Mouse (Mus musculus) MEL (cell line): ENCODE results near the gene Tango6. TPM values are rescaled to one million over a fixed set of nuclear protein-coding genes. Genes with fewer than 3 reads are reported as not detected.

Experiments
- DNase-seq: peaks from one replicate; pipeline ENCODE4 v3.0.0; 2011; ENCODE audit warnings: low read depth, low spot score
- H3K27ac ChIP-seq: 2 replicates; pipeline ENCODE4 v1.5.1; 2012; ENCODE audit warnings: low read depth, mild to moderate bottlenecking, control low read depth, low read length, moderate library complexity; ENCODE audit not compliant: control insufficient read depth
- H3K27me3 ChIP-seq, 2 experiments: fragments of 150-350 bp in 1 of 2; sonication (generic) in 1 of 2; 2 replicates each; pipeline ENCODE4 v1.6.1; 2012; ENCODE audit warnings: low read length in 2 of 2, mild to moderate bottlenecking in 2 of 2, improper control_type of control experiment in 1 of 2, moderate library complexity in 1 of 2; ENCODE audit not compliant: insufficient read depth in 2 of 2, control insufficient read depth in 1 of 2
- H3K36me3 ChIP-seq, 2 experiments: 2 replicates each; pipeline ENCODE4 v1.6.1; 2012 to 2014; ENCODE audit warnings: low read length in 2 of 2, improper control_type of control experiment in 1 of 2, inconsistent platforms in 1 of 2, mild to moderate bottlenecking in 1 of 2; ENCODE audit not compliant: insufficient read depth in 2 of 2, control insufficient read depth in 1 of 2
- H3K4me1 ChIP-seq, 2 experiments: fragments of 150-350 bp in 1 of 2; sonication (generic) in 1 of 2; 2 replicates each; pipeline ENCODE4 v1.6.1; 2012; ENCODE audit warnings: low read length in 2 of 2, improper control_type of control experiment in 1 of 2, mild to moderate bottlenecking in 1 of 2; ENCODE audit not compliant: insufficient read depth in 2 of 2, control insufficient read depth in 1 of 2
- H3K4me3 ChIP-seq, 2 experiments: fragments of 150-350 bp in 1 of 2; sonication (generic) in 1 of 2; 2 replicates each; pipeline ENCODE4 v1.5.1; 2012; ENCODE audit warnings: low read depth in 2 of 2, low read length in 2 of 2, mild to moderate bottlenecking in 2 of 2, moderate library complexity in 2 of 2, control low read depth in 1 of 2, improper control_type of control experiment in 1 of 2; ENCODE audit not compliant: control insufficient read depth in 1 of 2, insufficient read depth in 1 of 2
- H3K79me2 ChIP-seq: 2 replicates; pipeline ENCODE4 v1.6.1; 2012; ENCODE audit warnings: mild to moderate bottlenecking, low read length, moderate library complexity; ENCODE audit not compliant: control insufficient read depth, poor library complexity, insufficient read depth
- H3K9ac ChIP-seq: 2 replicates; pipeline ENCODE4 v1.6.1; 2012; ENCODE audit warnings: low read depth, mild to moderate bottlenecking, control low read depth, low read length, moderate library complexity; ENCODE audit not compliant: control insufficient read depth, poor library complexity, severe bottlenecking
- H3K9me3 ChIP-seq: fragments of 150-350 bp; sonication (generic); replicated peaks from 2 replicates; pipeline ENCODE4 v1.6.1; 2012; ENCODE audit warnings: mild to moderate bottlenecking, low read length, improper control_type of control experiment, moderate library complexity; ENCODE audit not compliant: insufficient read depth
- CHD2 ChIP-seq: IDR thresholded peaks from 2 replicates; pipeline ENCODE4 v1.6.1; 2011; ENCODE audit warnings: low read length, improper control_type of control experiment
- CTCF ChIP-seq, 3 experiments: IDR thresholded peaks in 2 of 3; conservative IDR thresholded peaks in 1 of 3; 2 replicates each; pipeline ENCODE4 v1.5.1; 2011 to 2012; ENCODE audit warnings: low read length in 3 of 3, low read depth in 2 of 3, mild to moderate bottlenecking in 2 of 3, improper control_type of control experiment in 1 of 3, inconsistent platforms in 1 of 3, mixed read lengths in 1 of 3, moderate library complexity in 1 of 3; ENCODE audit not compliant: control insufficient read depth in 1 of 3, insufficient read depth in 1 of 3, poor library complexity in 1 of 3, severe bottlenecking in 1 of 3
- E2F4 ChIP-seq: IDR thresholded peaks from 2 replicates; pipeline ENCODE4 v1.6.1; 2011; ENCODE audit warnings: low read depth, low read length, improper control_type of control experiment, borderline replicate concordance
- ELF1 ChIP-seq: IDR thresholded peaks from 2 replicates; pipeline ENCODE4 v1.6.1; 2014; ENCODE audit warnings: low read depth, mild to moderate bottlenecking, inconsistent platforms, low read length, improper control_type of control experiment, moderate library complexity
- ETS1 ChIP-seq: IDR thresholded peaks from 2 replicates; pipeline ENCODE4 v1.6.1; 2012; ENCODE audit warnings: low read depth, mild to moderate bottlenecking, inconsistent platforms, low read length, improper control_type of control experiment, moderate library complexity
- GABPA ChIP-seq: IDR thresholded peaks from 2 replicates; pipeline ENCODE4 v1.6.1; 2012; ENCODE audit warnings: low read depth, mild to moderate bottlenecking, inconsistent platforms, low read length, improper control_type of control experiment, moderate library complexity
- MXI1 ChIP-seq: IDR thresholded peaks from 2 replicates; pipeline ENCODE4 v1.6.1; 2011; ENCODE audit warnings: mild to moderate bottlenecking, low read depth, low read length, improper control_type of control experiment
- MYC ChIP-seq: IDR thresholded peaks from 2 replicates; pipeline ENCODE4 v1.6.1; 2011; ENCODE audit warnings: low read depth, mild to moderate bottlenecking, low read length, improper control_type of control experiment, moderate library complexity
- NELFE ChIP-seq: IDR thresholded peaks from 2 replicates; pipeline ENCODE4 v1.6.1; 2011; ENCODE audit warnings: low read depth, low read length, improper control_type of control experiment
- NRF1 ChIP-seq: IDR thresholded peaks from 2 replicates; pipeline ENCODE4 v1.6.1; 2014; ENCODE audit warnings: low read depth, mild to moderate bottlenecking, inconsistent platforms, low read length, improper control_type of control experiment, moderate library complexity; ENCODE audit not compliant: poor library complexity, insufficient read depth, severe bottlenecking
- POLR2A ChIP-seq, 2 experiments: IDR thresholded peaks; 2 replicates each; pipeline ENCODE4 v1.6.1; 2011 to 2012; ENCODE audit warnings: low read length in 2 of 2, mild to moderate bottlenecking in 2 of 2, control low read depth in 1 of 2, improper control_type of control experiment in 1 of 2, low read depth in 1 of 2, moderate library complexity in 1 of 2; ENCODE audit not compliant: control insufficient read depth in 1 of 2, insufficient read depth in 1 of 2, poor library complexity in 1 of 2
- POLR2AphosphoS2 ChIP-seq: IDR thresholded peaks from 2 replicates; pipeline ENCODE4 v1.6.1; 2011; ENCODE audit warnings: low read length, improper control_type of control experiment
- POLR2AphosphoS5 ChIP-seq: IDR thresholded peaks from 2 replicates; pipeline ENCODE4 v1.6.1; 2012; ENCODE audit warnings: low read depth, borderline replicate concordance, mild to moderate bottlenecking, inconsistent platforms, low read length, moderate library complexity, mixed read lengths
- RCOR1 ChIP-seq: IDR thresholded peaks from 2 replicates; pipeline ENCODE4 v1.6.1; 2012; ENCODE audit warnings: low read depth, mild to moderate bottlenecking, inconsistent platforms, low read length, improper control_type of control experiment
- SMC3 ChIP-seq: IDR thresholded peaks from 2 replicates; pipeline ENCODE4 v1.6.1; 2011; ENCODE audit warnings: low read depth, low read length, improper control_type of control experiment
- TAL1 ChIP-seq: IDR thresholded peaks from 2 replicates; pipeline ENCODE4 v1.6.1; 2012; ENCODE audit warnings: mild to moderate bottlenecking, inconsistent platforms, low read length, moderate library complexity, mixed read lengths
- TCF12 ChIP-seq: IDR thresholded peaks from 2 replicates; pipeline ENCODE4 v1.6.1; 2014; ENCODE audit warnings: low read depth, mild to moderate bottlenecking, inconsistent platforms, low read length, improper control_type of control experiment, moderate library complexity
- UBTF ChIP-seq: IDR thresholded peaks from 2 replicates; pipeline ENCODE4 v1.6.1; 2012; ENCODE audit warnings: low read depth, mild to moderate bottlenecking, inconsistent platforms, low read length, improper control_type of control experiment, moderate library complexity, borderline replicate concordance; ENCODE audit not compliant: insufficient read depth
- ZNF384 ChIP-seq: IDR thresholded peaks from 2 replicates; pipeline ENCODE4 v1.6.1; 2012; ENCODE audit warnings: low read depth, mild to moderate bottlenecking, inconsistent platforms, low read length, improper control_type of control experiment
- polyA plus RNA-seq, 2 experiments: library from polyadenylated mRNA; stranded (reverse) in 1 of 2; unstranded in 1 of 2; fragments of >175 nt in 1 of 2; fragments of >200 nt in 1 of 2; gene quantifications; 2 replicates each; pipeline versions ENCODE4 v1.2.1 to v1.2.4; 2012; ENCODE audit warnings: low replicate concordance in 2 of 2, low read depth in 1 of 2; ENCODE audit not compliant: insufficient read length in 2 of 2, insufficient read depth in 1 of 2, missing spikeins in 1 of 2
- total RNA-seq: library from RNA; depleted of rRNA; stranded (reverse); fragments of 300-350 nt; gene quantifications from 2 replicates; pipeline ENCODE4 v1.2.3, GENCODE M21; 2012

Gene Tango6
- total and polyA plus RNA-seq, 3 experiments, result 3.0 to 6.1 TPM; not detected in 1

DNA sequence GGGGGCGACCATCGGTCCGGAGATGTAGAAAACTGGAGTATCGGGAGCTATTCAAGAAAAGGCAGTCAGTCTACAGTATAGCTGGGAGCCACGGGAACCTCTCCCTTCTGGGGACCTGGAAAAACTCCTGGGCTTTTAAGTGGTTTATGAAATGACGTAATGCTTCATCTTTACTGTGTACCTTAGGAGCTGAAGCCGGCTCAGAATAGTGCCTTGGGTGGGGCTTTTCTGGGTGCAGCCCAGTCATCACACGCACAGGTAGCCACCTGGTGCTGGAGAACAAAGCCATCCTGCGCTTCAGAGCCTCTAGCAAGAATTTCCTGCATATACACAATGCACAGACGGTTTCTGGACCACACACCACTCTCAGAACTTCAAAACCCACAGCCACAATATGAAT lies 180.0 kb downstream of the Tango6 start:
- Histone ChIP-seq H3K9me3 (no peaks in the 10 kb centered on the region), H3K27ac (no peak overlapping the region), H3K9ac (no peak overlapping the region), H3K36me3 (no peaks in the 10 kb centered on the region), H3K79me2 (no peaks in the 10 kb centered on the region), H3K27me3 (no peaks in the 10 kb centered on the region), H3K4me1 (no peaks in the 10 kb centered on the region), H3K4me3 (no peak overlapping the region)
- TF ChIP-seq TAL1 (no peak), NELFE (no peak)
- DNase-seq, result no peak

DNA sequence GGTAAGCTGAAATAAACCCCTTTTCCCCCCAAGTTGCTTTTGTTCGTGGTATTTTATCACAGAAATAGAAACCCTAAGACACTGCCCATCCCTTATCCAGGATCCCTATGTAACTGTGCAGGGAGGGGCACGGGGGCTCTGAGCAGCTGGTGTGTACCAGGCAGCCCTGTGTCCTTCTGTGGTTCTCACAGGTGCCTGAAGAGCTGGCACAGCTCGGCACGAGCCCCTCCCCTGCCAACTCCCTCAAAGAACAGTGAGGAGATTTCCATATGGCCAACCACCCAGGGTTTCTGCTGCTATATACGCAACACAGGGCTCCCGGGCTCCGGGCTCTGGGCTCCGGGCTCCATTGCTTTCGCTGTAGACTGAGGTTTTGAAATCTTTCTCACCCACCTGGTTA lies 182.5 kb downstream of the Tango6 start:
- no peaks in the 10 kb centered on the region for H3K4me1 ChIP-seq
- no peaks in the 10 kb centered on the region for H3K9me3 ChIP-seq
- H3K79me2 ChIP-seq, result no peaks in the 10 kb centered on the region
- TF ChIP-seq ELF1 (no peak), ZNF384 (no peak), ETS1 (no peak), UBTF (no peak), POLR2AphosphoS5 (no peak), SMC3 (no peak), TCF12 (no peak), MYC (no peak), RCOR1 (no peak), POLR2AphosphoS2 (no peak), CHD2 (no peak), GABPA (no peak), NRF1 (no peak), POLR2A (IDR thresholded peaks at IDR 0.05; ENCODE audit: control insufficient read depth in 1 of 2, insufficient read depth in 1 of 2, low read depth in 1 of 2, low read length in 2 of 2, poor library complexity in 1 of 2) (no peak), MXI1 (no peak), E2F4 (no peak), CTCF (IDR thresholded peaks at IDR 0.05 in 2 of 3, conservative IDR thresholded peaks at IDR 0.05 in 1 of 3; ENCODE audit: control insufficient read depth in 1 of 3, insufficient read depth in 1 of 3, low read depth in 2 of 3, low read length in 3 of 3, poor library complexity in 1 of 3, severe bottlenecking in 1 of 3) (no peak)
- no peak overlapping the region for H3K27ac ChIP-seq
- no peaks in the 10 kb centered on the region for H3K36me3 ChIP-seq
- no peak overlapping the region for H3K9ac ChIP-seq
- DNase-seq, result no peak
- H3K27me3 ChIP-seq, result no peaks in the 10 kb centered on the region
- H3K4me3 ChIP-seq, result no peak overlapping the region
